Mouse (Mus musculus): Measurements from ENCODE around the gene Dhx8.

DNA sequence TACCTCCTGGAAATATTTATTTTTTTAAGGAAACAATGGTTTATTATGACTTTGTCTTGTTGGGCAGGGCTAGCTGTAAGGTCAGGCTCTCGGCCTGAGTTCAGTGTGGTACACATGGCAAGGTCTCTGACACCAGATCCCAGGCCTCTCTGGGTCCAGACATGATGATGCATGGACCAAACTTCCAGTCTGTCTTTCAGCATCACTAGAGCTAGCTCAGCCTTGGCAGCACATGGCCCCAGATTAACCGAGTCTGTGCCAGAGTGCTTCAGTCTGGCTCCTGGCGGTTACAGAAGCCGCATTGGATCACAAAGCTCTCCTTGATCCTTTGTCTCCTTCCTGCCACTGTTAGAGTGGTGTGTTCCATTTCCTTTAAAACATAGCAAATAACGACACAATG is 34.6 kb downstream of the Dhx8 start:
- TF ChIP-seq CTCF (IDR thresholded peaks at IDR 0.05; ENCODE audit: extremely low read depth, insufficient read depth, insufficient read length, insufficient replicate concordance) (no peak), POLR2A (IDR thresholded peaks at IDR 0.05; ENCODE audit: low read depth, low read length) (no peak)
